Mouse (Mus musculus): ENCODE measurements around the gene Thsd4. TPM values are rescaled to one million over a fixed set of nuclear protein-coding genes. Genes with fewer than 3 reads are reported as not detected.
"Not testable (repeated sequence)": the region's sequence is repeated elsewhere in the genome, so short reads cannot be mapped to it uniquely, and the experiment has no call there.

The Thsd4 gene
- total RNA-seq, 2 experiments from 2014 or later = 0.07 TPM; not detected in 1

DNA sequence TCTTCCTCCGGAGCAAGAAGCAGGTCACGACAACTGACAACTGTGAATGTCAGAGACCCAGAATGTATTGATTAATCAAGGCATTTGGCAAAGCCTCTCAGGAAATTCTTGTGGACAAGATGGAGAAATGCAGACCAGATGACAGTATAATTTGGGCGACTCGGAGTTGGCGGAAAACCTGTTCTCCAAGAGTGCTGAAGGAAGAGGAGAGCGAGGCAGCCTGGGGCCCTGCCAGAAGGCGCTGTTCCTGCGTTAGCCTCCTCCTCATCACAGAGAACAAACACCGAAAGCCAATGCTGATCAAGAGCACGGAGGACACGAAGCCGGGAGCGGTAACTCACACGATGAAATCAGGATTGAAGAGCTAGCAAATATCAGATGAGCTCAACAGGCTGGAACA, 295.7 kb downstream of the Thsd4 start:
- ATAC-seq (ENCODE audit: poor library complexity, severe bottlenecking) = no peak

DNA sequence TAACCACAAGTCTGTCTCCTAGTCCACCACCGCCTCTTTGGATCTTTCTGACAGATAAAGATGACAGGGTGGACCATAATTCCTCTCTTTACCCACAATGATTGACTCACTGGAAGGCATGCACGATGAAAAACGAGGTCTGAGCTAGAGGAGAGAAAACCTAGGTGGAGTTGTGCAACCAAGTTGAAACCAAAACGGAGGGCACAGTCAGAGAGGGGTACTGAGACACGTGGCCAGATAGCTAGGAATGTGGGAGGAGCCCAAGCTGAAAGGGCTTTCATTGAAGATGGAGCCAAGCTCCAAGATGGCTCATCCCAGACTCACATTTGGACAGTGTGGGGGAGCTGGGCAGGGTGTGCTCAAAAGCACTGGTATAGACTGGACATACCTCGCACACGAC, 296.4 kb downstream of the Thsd4 start:
- ATAC-seq (ENCODE audit: poor library complexity, severe bottlenecking) = no peak

DNA sequence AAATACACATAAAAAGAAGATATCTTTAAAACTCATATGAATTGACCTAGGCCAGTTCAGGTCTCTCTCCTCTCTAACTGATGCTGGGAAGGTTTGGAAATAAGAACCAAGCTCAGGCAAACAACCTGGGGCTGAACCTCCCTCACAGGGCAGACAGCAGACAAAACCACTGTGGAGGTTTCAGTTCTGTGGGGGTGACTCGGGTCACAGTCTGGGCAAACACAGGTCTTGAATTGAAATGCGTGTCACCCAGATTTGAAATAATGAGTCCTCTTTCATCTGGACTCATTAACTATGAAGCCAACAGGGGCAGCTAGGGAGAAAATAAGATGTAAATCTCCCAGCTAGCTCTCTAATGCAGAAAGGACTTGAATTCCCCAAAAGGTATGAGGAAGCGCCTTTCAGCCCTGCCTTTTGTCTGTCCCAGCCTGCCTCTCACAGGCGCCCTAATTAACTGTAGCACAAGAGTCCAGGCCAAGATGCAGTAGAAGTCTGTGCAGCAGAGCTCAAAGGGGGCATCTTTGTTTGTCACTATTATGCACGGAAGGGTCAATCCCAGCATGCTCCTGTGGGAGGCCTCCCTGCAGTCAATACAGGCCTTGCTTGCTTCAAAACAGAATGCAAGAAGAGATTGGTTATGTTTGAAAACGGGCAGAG, 297.7 kb downstream of the Thsd4 start:
- no peak for ATAC-seq (ENCODE audit: poor library complexity, severe bottlenecking)

DNA sequence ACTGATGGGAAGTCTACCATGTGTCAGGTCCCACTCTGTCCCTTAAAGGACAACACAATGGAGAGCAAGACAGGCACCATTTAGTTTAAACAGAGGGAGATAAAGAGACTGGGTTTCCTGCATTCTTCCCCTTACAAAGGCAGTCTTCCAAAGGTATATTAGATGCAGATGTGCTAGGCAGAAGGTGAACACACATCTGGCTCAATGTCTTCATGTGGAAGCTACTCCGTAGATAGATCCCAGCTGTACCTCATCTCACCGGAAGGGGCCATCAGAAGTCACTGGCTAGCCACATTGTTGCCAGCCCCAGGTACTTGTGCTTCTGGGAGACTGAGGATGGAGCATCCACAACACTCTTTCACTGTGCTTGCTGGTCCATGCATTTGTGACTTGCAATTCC, 301.4 kb downstream of the Thsd4 start:
- ATAC-seq (ENCODE audit: poor library complexity, severe bottlenecking) = no peak

DNA sequence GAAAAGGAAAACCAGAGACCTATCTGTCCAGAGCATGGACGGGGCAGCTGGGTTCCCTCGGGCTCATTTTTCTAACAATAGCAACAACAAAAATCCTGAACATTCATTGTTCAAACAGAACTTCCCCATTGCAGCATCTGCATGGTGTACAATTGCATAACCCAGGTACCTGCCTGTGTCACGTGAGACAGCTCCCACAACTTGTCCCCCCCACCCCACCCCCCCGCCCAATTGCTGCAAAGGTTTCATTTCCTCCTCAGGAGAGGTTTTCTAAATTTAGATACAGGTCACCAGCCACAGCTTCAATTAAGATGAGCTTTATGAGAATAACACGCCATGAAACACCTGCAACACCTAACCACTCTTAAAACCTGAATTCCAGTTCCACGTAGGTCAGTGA, 303.4 kb downstream of the Thsd4 start:
- ATAC-seq (ENCODE audit: poor library complexity, severe bottlenecking) = no peak

DNA sequence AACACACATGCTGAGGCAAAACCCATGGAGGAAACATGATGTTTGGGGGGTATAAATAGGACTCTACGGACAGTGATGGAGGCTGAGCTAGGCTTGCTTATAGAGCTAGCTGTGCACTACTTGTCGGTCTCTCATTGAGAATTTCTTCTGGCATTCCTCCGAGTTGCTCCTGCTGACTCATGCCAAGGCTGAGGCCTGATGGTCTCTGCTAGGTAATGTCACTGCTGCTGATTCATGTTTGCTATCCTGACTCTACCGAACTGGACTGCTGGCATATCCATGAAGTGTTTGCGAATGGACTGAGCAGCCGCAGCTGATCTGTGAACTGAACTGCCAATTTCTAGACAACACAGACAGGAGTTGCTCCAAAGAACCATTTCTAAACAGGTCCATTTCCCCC, 305.8 kb downstream of the Thsd4 start:
- no peak for ATAC-seq (ENCODE audit: poor library complexity, severe bottlenecking)

DNA sequence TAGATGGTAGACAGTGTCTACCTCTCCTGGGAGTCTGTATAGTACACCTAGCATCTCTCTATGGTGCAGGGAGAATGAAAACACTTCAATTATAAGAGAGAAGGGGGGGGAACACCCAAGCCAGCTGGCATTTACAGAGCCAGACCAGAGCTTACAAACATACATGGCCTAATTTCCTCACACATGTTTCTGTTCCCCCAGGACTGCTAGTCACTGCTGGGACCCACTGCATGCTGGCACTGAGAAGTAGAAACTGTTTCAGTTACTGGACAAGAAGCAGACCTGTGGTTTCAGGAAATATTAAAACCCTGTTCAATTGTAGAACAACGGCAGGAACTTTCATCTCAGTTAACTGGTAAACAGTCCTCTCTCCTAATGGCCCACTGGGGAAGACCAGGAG, 308.7 kb downstream of the Thsd4 start:
- ATAC-seq (ENCODE audit: poor library complexity, severe bottlenecking) = no peak

DNA sequence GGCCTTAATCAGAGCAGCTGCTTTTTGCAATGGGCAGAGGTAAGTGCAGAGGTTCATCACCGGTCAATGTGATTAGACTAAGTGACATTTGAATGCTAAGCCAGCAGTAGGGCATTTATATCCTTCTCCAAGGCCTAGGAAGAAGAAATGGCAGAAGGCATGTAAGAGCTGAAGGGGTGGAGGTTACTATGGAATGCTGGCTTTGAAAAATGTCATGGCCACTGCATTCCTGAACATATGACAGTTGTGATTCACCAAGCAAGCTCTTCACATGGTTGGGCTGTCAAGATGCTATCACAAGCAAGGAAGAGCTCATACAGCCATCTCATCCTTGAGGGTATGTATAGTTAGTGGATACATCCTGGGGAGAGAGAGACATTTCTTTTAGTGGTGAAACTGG, 313.0 kb downstream of the Thsd4 start:
- ATAC-seq (ENCODE audit: poor library complexity, severe bottlenecking) = no peak

DNA sequence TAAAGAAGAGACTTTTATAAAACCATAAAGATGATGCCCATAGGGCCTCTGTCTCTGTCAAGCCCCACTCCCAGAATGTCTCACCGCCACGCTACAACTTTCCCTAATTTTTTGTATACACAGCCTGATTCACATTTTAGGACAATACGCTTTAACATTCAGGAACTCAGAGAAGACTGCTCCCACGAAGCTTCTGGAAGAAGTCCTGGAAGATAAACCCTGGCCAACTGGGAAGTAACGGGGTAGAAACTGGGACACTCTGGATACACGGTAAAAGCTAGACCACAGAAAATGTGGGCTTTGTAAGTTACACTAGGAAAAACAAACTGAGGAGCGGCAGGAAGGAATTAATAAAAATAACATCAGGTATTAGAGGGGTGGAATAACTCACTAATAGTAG, 318.7 kb downstream of the Thsd4 start:
- ATAC-seq (ENCODE audit: poor library complexity, severe bottlenecking) = no peak

DNA sequence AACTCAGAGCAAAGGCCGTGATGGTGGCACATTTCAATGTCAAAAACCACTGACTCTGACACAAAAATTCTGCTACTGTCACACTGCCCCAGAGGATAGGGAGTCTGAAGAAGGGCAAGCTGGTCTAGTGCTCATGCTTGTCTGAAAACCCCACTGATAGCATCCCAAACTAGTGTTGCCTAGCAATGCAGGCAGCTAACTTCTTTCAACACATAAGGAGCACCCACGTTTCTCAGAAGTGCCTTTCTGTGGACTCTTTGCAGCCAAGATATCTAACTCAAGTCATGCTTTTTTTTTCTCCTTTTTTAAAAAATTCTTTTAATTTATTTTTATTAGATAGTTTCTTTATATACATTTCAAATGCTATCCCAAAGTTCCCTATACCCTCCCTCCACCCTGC, 321.4 kb downstream of the Thsd4 start:
- ATAC-seq (ENCODE audit: poor library complexity, severe bottlenecking) = no peak

DNA sequence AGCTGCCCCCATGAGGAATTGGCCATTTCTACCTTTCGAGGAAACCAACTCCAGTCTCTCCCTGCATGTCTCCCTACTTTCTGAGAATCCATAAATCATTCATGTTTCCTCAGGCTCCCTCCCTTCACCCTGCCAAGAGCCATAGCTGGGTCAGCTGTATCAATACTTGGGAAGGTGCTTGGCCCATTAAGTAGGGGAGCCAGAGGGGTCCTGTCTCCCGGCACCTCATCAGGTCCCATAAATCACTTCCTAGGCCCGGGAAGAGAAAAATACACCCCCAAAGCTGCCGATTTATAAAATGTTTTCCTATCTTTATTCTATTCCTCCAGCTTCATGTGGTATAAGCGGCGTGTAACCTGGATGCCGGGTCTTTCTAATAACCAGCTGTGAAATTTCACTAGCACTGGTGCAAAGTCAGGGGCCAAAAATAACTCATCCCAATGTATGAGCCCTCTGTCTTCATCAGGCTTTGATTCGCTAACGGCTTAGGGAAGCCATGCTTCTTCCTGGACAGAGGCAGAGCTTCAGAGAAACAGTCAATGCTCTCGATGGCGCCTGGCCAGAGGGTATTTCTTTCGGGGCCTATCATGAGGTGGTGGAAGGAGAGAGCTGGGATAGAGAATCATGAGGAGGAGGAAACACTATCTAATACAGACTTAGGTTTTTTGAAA, 323.2 kb downstream of the Thsd4 start:
- no peak for ATAC-seq (ENCODE audit: poor library complexity, severe bottlenecking)

DNA sequence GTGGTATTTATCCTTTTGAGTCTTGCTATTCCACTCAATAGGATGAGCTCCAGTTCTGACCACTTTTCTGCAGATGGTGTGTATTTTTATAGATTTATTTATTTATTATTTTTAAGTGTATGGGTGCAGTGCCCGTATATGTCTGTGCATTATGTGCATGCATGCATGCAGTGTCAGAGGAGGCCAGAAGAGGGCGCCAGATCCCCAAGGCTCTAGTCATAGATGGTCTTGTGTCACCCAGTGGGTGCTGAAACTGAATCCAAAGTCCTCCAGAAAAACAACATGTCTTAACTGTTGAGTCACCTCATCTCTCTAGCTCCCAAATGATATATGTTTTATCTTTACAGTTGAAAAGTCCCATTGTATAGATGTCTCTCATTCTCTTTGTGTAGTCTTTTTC, 326.3 kb downstream of the Thsd4 start:
- no peak for ATAC-seq (ENCODE audit: poor library complexity, severe bottlenecking)

DNA sequence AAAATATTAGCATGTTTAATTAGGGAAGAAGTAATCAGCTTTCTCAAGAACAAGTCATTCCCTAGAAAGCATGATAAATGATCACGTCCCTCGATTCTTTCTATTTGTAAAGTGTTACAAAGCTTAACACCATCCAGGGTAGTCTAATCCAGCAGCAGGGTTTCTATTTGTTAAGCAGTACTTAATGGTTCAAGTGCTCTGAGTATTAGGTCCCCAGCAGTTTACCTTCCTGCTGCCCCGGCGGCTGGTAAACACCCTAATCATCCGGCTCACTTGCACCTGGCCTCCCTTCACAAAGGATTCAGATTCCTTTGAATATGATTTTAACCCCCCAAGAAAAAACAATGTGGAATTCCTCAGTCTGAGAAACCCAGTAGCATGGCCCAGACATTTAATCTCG, 326.9 kb downstream of the Thsd4 start:
- no peak for ATAC-seq (ENCODE audit: poor library complexity, severe bottlenecking)

DNA sequence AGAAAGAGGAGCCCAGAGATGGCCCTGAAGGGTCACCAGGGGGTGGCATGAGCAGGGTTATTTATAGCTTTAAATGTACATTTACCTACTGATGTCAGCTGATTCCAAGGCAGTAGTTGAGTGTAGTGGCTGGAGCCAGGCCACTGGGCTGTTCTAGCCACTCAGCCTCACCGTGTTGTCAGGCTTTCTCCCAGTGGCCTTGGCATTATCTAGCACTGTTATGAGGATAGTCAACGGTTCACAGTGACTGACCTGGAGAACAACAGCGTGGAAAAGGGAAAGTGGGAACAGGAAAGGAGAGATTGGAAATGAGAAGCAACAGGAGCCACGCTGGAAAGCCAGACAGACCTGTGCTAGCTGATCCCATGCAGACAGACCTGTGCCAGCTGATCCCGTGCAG, 329.5 kb downstream of the Thsd4 start:
- ATAC-seq (ENCODE audit: poor library complexity, severe bottlenecking) = no peak

DNA sequence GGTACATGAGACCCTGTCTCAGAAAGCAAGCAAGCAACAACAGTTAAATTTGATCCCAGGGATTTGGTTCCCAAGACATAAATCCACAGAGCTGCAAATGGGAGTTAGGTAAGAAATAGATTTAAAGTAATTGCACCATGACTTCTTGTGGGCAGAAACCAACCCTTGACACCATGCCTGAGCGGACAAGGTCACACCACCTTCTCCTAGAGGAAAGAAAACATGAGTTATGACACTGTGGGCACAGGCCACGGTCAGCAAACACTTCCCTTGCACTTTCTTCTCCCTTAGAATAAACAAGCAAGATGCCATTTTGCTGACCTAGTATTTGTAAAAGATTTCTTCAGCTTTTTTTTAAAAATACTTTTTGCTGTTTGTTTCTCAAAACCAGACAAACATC, 334.4 kb downstream of the Thsd4 start:
- no peak for ATAC-seq (ENCODE audit: poor library complexity, severe bottlenecking)

DNA sequence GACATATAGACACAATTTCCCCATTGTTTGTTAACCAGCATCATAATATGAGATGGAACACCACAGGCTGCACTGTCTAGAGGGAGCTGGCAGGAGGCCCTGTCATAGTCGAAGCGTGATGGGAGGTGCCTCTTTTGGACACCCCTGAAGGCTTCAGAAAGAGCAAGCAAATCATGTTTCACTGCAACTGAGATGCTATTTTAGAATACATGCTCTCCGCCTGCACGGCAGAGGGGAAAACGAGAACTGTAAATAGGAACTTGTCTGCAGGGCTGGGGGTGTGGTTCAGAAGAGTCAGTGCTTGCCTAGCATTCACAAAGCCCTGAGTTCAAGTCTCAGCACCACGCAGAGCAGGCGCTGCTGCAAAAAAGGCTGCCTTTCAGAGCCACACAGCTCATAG, 334.9 kb downstream of the Thsd4 start:
- ATAC-seq (ENCODE audit: poor library complexity, severe bottlenecking) = no peak

DNA sequence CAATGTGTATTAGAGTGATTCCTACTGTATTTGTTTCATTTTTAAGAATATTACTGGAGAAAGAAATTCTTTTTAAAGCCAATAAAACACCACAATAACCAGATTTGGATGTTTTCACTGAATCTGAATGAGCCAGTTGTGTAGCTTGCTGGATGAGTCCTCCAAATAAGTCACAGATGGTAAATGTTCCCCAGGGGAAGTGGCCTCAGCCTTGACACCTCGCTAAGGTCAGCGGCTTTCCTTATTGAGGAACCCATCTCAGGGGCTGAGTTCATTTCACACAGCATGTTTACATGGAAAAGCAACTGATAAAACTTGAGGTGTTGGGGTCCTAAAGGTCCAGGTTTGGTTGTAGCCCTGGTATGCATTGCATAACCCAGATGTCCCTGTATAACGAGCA, 337.8 kb downstream of the Thsd4 start:
- ATAC-seq (ENCODE audit: poor library complexity, severe bottlenecking) = no peak

DNA sequence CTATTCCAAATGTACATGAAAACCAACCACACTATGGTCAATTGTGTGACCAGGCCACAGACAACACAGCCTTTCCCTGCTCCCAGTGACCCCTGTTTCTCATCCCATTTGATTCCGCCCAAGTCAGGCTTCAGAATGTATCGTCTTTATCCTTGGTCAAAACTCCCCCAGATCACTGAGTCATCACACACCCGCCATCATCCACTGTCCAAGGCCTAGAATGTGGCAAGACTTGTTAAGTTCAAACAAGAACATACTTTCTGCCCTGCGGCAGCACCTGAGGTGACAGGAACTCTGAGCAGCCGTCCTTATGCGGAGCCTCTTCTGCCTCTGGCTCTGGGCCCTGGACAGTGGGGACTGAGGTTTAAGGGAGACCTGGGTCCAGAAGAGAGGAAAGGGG, 339.5 kb downstream of the Thsd4 start:
- no peak for ATAC-seq (ENCODE audit: poor library complexity, severe bottlenecking)

DNA sequence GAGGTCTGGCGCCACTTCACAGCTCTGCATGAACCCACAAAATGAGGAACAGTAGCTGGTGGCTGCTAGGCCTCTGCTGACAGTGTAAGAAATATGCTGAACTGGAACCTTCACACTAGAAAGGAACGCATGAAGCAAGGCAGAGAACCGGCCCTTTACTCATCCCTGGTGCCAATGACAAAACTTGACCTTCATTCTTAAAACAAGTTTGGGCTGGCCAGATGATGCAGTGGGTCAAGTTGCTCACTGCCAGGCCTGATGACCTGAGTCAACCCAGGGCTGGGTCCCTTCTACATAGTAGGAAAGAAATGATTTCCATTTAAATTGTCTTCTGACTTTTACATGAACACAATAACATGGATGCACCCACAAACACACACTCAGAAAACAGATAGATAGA, 340.9 kb downstream of the Thsd4 start:
- no peak for ATAC-seq (ENCODE audit: poor library complexity, severe bottlenecking)

DNA sequence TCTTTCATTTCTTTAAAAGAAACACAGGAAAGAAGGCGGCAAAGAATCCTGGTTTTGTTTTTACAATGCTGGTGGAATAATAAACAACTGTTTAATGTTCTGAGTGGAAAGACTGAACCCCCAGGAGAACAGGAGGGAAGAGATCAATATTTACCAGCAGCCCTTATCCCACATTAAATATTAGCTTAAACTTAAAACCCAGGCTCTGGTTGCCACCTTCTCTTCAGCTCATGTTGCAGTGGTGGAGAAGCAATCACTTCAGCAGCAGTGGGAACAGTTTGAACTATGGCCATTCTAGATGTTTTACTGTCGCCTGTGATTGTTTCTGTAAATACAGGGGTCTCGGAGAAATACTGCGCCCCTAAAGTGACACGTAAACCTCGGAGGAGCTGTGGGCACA, 341.7 kb downstream of the Thsd4 start:
- no peak for ATAC-seq (ENCODE audit: poor library complexity, severe bottlenecking)

DNA sequence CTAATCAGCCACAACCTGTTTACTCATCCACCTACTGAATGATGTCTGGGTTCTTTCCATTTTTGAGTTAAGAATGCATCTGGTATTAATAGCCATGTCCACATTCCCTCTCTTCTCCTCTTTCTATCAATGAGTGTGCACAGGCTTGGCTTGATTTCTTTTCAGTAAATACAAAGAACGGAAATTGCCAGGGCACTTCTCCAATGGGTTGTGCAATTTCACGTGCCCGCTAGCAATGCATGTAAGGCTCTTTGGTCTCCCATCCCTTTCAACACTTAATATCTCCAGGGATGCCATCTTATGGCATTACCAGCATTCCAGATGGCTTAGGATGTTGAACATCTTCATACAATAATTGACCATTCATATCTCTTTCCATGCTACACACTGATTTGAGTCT, 345.5 kb downstream of the Thsd4 start:
- no peak for ATAC-seq (ENCODE audit: poor library complexity, severe bottlenecking)

DNA sequence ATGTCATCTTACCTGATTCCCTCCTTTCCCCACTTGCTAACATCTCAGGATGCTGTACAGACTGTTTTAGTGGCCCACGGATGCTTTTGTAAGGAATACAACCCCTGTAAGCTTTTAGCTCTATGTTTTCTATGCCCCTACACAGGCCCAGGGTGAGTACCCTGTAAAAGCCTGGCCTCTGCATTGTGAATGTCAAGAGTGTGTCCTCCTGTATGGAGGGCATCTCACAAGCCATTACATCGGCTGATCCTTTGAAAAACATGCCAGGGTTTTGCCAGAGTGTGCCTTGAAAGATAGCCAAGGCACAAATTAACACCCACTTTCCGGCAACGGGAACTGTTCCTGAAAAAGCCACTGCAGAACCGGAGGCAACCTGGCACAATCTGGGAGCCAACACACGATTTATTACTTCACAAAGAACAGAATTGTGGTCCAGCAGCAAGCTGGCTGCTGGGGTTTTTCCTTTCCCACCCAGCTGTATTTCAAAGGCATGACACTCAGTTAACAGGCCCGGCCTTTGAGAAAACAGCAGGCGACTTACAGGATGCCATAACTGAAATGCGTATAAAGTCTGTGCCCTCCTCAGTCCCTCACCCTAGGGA, 349.3 kb downstream of the Thsd4 start:
- not testable (repeated sequence) for ATAC-seq (ENCODE audit: poor library complexity, severe bottlenecking)

DNA sequence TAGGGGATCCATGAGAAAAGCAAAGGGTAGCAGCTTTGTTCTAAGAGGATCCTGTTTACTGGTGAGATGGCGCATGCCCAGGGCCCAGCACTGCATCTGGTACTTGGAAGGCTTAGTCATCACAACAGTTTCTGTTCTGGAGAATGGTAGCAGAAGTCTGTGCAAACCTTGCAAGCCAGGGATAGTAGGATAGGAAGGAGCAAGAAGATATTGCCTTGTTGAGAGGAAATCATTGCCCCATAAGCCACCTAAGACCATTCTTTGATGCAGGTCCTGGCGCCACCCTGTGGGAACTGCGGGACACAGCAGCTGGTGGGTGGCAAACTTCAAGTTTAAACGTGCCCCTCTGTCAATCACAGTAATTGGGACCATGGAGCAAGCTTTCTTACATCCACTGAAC, 354.9 kb downstream of the Thsd4 start:
- ATAC-seq (ENCODE audit: poor library complexity, severe bottlenecking) = no peak
